Mouse (Mus musculus) liver, embryonic 15.5 days (tissue): Measurements from ENCODE around the gene Fam131a. TPM values are rescaled to one million over a fixed set of nuclear protein-coding genes. Genes with fewer than 3 reads are reported as not detected.

Source experiments
- ATAC-seq: fragments of 200-750 bp; cut with Nextera tagmentation; 2 replicates; pipeline ENCODE4 v1.8.0; 2017; ENCODE audit warnings: moderate number of reproducible peaks, mild to moderate bottlenecking, moderate library complexity; ENCODE audit not compliant: insufficient read depth
- H3K27ac ChIP-seq: fragments of 300-500 bp; sonication (generic); replicated peaks from 2 replicates; pipeline ENCODE4 v1.5.1; 2015; ENCODE audit warnings: mild to moderate bottlenecking, inconsistent platforms
- H3K27me3 ChIP-seq: fragments of 300-500 bp; sonication (generic); 2 replicates; pipeline ENCODE4 v1.6.1; 2015; ENCODE audit warnings: mild to moderate bottlenecking, inconsistent platforms
- H3K36me3 ChIP-seq: fragments of 300-500 bp; sonication (generic); replicated peaks from 2 replicates; pipeline ENCODE4 v1.6.1; 2015; ENCODE audit warnings: moderate library complexity, mild to moderate bottlenecking, inconsistent platforms
- H3K4me1 ChIP-seq: fragments of 300-500 bp; sonication (generic); replicated peaks from 2 replicates; pipeline ENCODE4 v1.6.1; 2015; ENCODE audit warnings: inconsistent platforms
- H3K4me2 ChIP-seq: fragments of 300-500 bp; sonication (generic); 2 replicates; pipeline ENCODE4 v1.6.1; 2015; ENCODE audit warnings: moderate library complexity, mild to moderate bottlenecking, inconsistent platforms
- H3K4me3 ChIP-seq: fragments of 300-500 bp; sonication (generic); replicated peaks from 2 replicates; pipeline ENCODE4 v1.5.1; 2015; ENCODE audit warnings: mild to moderate bottlenecking, inconsistent platforms
- H3K9ac ChIP-seq: fragments of 300-500 bp; sonication (generic); 2 replicates; pipeline ENCODE4 v1.6.1; 2015; ENCODE audit warnings: moderate library complexity, mild to moderate bottlenecking, inconsistent platforms
- H3K9me3 ChIP-seq: fragments of 300-500 bp; sonication (generic); replicated peaks from 2 replicates; pipeline ENCODE4 v1.6.1; 2016; ENCODE audit warnings: inconsistent platforms
- WGBS: fragments of 180-500 bp; shearing (Covaris S2); methylation state at CpG from one replicate; pipeline ENCODE4 v1.1.7; 2015; ENCODE audit warnings: mixed read lengths; ENCODE audit not compliant: insufficient replicate concordance; 5-methylcytosine and 5-hydroxymethylcytosine counted together
- polyA plus RNA-seq: library from polyadenylated mRNA; unstranded; fragments of >200 nt; fragmentation: Nextera tagmentation; extraction: Ambion mirVana; gene quantifications from 2 replicates; pipeline ENCODE4 v1.2.1, GENCODE M21; 2015

Gene Fam131a
- polyA plus RNA-seq, 1 experiment from 2014 or later, result 1.3 TPM

GRCm38 (mm10) chr16:20716841-20717180, 23.8 kb downstream of the Fam131a start:
- peak; percentile 17 for ATAC-seq
- peak overlapping the region; percentile 74 for H3K9ac ChIP-seq
- peaks cover 26% of the 10 kb centered on the region for H3K36me3 ChIP-seq
- peak overlapping the region; percentile 100 for H3K4me2 ChIP-seq
- 1% methylated on average over 8 of the region's 8 CpGs for WGBS
- no peaks in the 10 kb centered on the region for H3K9me3 ChIP-seq
- H3K4me1 ChIP-seq, result peaks cover 68% of the 10 kb centered on the region
- H3K27me3 ChIP-seq, result no peaks in the 10 kb centered on the region
- peak overlapping the region; percentile 91 for H3K27ac ChIP-seq
- H3K4me3 ChIP-seq, result peak overlapping the region; percentile 77

DNA sequence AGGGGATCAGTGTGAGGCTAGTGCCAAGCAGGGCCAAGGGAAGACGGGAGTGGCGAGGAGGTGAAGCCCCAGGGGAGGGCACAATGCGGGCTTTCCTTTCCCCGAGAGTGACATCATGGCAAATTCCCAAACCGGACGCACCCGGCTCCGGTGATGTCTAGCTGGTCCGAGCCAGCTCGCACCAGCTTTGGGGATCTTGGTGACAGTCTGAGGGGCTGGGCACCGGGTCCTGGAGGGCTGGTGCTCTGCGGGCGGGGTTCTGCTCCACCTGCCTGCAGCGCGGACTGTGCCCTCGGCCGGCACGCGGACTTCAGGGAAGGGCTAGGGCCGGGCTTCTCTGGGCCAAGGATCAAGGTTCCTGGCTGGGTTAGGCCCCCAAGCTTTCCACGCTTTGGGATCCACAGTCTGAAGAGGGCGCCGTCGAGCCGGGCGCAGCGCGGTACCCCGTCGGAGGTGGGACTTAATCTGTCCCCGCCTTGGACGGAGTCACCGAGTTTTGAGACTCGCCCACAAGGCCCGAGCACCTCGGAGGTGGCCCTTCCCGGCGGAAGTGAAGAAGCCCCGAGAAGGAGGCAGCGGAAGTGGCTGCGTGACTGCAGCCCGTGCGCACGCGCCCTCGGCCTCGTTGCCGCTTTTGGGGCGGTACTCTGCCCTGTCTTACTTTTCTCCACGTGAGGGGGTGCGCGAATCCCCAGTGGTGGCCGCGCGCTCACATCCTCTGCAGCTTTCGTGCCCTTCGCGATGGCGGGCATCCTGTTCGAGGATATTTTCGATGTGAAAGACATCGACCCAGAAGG, 24.3 kb downstream of the Fam131a start, which contains the start of the genes Polr2h and Clcn2:
Gene Polr2h, plus strand, starts transcription at position 485 of the 797 bp plus-strand sequence.
Gene Clcn2, minus strand, starts transcription at position 566 of the 797 bp plus-strand sequence.
- H3K27ac ChIP-seq, result peak within 1 kb of the TSS; percentile 91
- peaks cover 63% of the 10 kb centered on the region for H3K4me1 ChIP-seq
- H3K9me3 ChIP-seq, result no peaks in the 10 kb centered on the region
- under 1% methylated on average over 62 of the region's 62 CpGs for WGBS
- peak within 1 kb of the TSS; percentile 100 for H3K4me2 ChIP-seq
- H3K36me3 ChIP-seq, result peaks cover 26% of the 10 kb centered on the region
- H3K9ac ChIP-seq, result peak within 1 kb of the TSS; percentile 74
- no peaks in the 10 kb centered on the region for H3K27me3 ChIP-seq
- ATAC-seq, result peak; percentile 84
- H3K4me3 ChIP-seq, result peak within 1 kb of the TSS; percentile 77

GRCm38 (mm10) chr16:20717978-20718670, 25.1 kb downstream of the Fam131a start:
- Histone ChIP-seq H3K27me3 (no peaks in the 10 kb centered on the region), H3K9me3 (no peaks in the 10 kb centered on the region), H3K4me2 (peak overlapping the region; percentile 100), H3K4me3 (peak overlapping the region; percentile 77), H3K9ac (peak overlapping the region; percentile 74), H3K4me1 (peaks cover 57% of the 10 kb centered on the region), H3K27ac (peak overlapping the region; percentile 91), H3K36me3 (peaks cover 23% of the 10 kb centered on the region)
- WGBS, result under 1% methylated on average over 18 of the region's 18 CpGs
- peak; percentile 15 for ATAC-seq

GRCm38 (mm10) chr16:20721808-20722207, 28.8 kb downstream of the Fam131a start:
- peaks cover 28% of the 10 kb centered on the region for H3K4me1 ChIP-seq
- H3K4me3 ChIP-seq, result no peak overlapping the region
- no peak overlapping the region for H3K9ac ChIP-seq
- no peak for ATAC-seq
- no peaks in the 10 kb centered on the region for H3K9me3 ChIP-seq
- H3K27ac ChIP-seq, result no peak overlapping the region
- H3K27me3 ChIP-seq, result 0 out of 2 replicates have a peak, but pooled peaks cover 16% of the 10 kb centered on the region
- H3K36me3 ChIP-seq, result peaks cover 23% of the 10 kb centered on the region
- WGBS, result 74% methylated on average over 10 of the region's 10 CpGs
- H3K4me2 ChIP-seq, result no peak overlapping the region

DNA sequence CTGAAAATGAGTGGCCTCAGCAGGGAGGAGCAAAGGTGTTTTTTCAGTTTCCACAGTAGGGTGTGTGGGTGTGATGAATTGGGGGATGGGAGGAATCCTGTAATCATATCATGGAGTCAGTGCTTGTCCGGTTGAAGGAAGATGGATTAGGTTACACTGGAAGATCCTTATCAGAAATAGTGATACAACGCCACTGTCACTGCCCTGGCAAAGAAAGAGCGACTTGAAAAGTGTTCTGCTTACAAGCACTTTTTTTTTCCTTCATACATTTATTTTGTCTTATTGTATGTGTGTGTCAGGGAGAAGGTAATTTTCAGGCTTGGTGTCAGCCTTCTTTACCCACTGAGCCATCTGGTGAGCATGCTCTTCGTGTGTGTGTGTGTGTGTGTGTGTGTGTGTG, 29.7 kb downstream of the Fam131a start:
- Histone ChIP-seq H3K27me3 (0 out of 2 replicates have a peak, but pooled peaks cover 19% of the 10 kb centered on the region), H3K27ac (no peak overlapping the region), H3K9ac (no peak overlapping the region), H3K4me2 (no peak overlapping the region), H3K4me1 (peaks cover 22% of the 10 kb centered on the region), H3K36me3 (peaks cover 23% of the 10 kb centered on the region), H3K9me3 (no peaks in the 10 kb centered on the region), H3K4me3 (no peak overlapping the region)
- 65% methylated on average over 4 of the region's 4 CpGs for WGBS
- ATAC-seq, result no peak

GRCm38 (mm10) chr16:20723247-20723646, 30.2 kb downstream of the Fam131a start:
- Histone ChIP-seq H3K4me3 (no peak overlapping the region), H3K27me3 (0 out of 2 replicates have a peak, but pooled peaks cover 19% of the 10 kb centered on the region), H3K4me1 (peaks cover 17% of the 10 kb centered on the region), H3K9me3 (no peaks in the 10 kb centered on the region), H3K9ac (no peak overlapping the region), H3K36me3 (peaks cover 23% of the 10 kb centered on the region), H3K27ac (no peak overlapping the region), H3K4me2 (no peak overlapping the region)
- ATAC-seq, result no peak
- 56% methylated on average over 4 of the region's 4 CpGs for WGBS

- 30% methylated on average over 5 of the region's 5 CpGs for WGBS
- H3K9me3 ChIP-seq, result no peaks in the 10 kb centered on the region
- peaks cover 23% of the 10 kb centered on the region for H3K36me3 ChIP-seq
Measured at GRCm38 (mm10) chr16:20724338-20724748, 31.3 kb downstream of the Fam131a start.

GRCm38 (mm10) chr16:20725321-20725720, 32.3 kb downstream of the Fam131a start:
- ATAC-seq, result no peak
- Histone ChIP-seq H3K27me3 (peaks cover 38% of the 10 kb centered on the region), H3K4me1 (peaks cover 10% of the 10 kb centered on the region), H3K4me3 (no peak overlapping the region), H3K4me2 (no peak overlapping the region), H3K9ac (no peak overlapping the region), H3K36me3 (peaks cover 17% of the 10 kb centered on the region), H3K9me3 (no peaks in the 10 kb centered on the region), H3K27ac (no peak overlapping the region)
- WGBS, result 77% methylated on average over 7 of the region's 7 CpGs

More at GRCm38 (mm10) chr16:20724338-20724748, 31.3 kb downstream of the Fam131a start:
- peak; percentile 59 for ATAC-seq
- H3K4me1 ChIP-seq, result peaks cover 10% of the 10 kb centered on the region
- peaks cover 29% of the 10 kb centered on the region for H3K27me3 ChIP-seq
- H3K4me2 ChIP-seq, result no peak overlapping the region
- H3K4me3 ChIP-seq, result no peak overlapping the region
- H3K9ac ChIP-seq, result no peak overlapping the region
- no peak overlapping the region for H3K27ac ChIP-seq

- ATAC-seq, result no peak
- Histone ChIP-seq H3K9me3 (no peaks in the 10 kb centered on the region), H3K36me3 (peaks cover 12% of the 10 kb centered on the region; the same call in 1 of the 2 replicates), H3K9ac (no peak overlapping the region), H3K4me2 (no peak overlapping the region), H3K4me3 (no peak overlapping the region), H3K27ac (no peak overlapping the region), H3K4me1 (peaks cover 10% of the 10 kb centered on the region), H3K27me3 (peaks cover 42% of the 10 kb centered on the region)
- WGBS, result 54% methylated on average over 4 of the region's 4 CpGs
Measured at GRCm38 (mm10) chr16:20725750-20726149, 32.7 kb downstream of the Fam131a start.

DNA sequence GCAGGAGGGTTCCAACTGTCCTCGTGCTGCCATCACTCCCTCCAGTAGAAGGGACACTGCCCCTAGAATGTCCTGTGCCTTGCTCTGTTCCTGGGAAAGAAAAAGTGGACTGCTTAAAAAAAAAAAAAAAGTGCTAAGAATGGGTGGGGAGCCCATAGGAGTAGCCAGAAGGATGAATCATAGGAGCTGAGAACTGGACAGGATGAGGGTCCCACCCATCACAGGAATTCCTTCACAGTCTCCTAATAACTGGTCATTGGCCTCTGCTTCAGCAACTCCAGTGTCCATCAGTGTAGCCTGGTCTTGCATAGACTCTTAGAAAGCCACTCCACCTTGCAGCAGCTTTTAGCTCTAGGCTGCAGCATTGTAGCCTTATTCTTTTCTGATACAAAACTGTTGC, 33.3 kb downstream of the Fam131a start:
- Histone ChIP-seq H3K9ac (no peak overlapping the region), H3K9me3 (no peaks in the 10 kb centered on the region), H3K4me3 (no peak overlapping the region), H3K4me2 (no peak overlapping the region), H3K4me1 (peaks cover 10% of the 10 kb centered on the region), H3K27me3 (peaks cover 49% of the 10 kb centered on the region), H3K27ac (no peak overlapping the region), H3K36me3 (peaks cover 9% of the 10 kb centered on the region; the same call in 1 of the 2 replicates)
- 23% methylated on average over 1 of the region's 1 CpGs for WGBS
- ATAC-seq, result no peak

DNA sequence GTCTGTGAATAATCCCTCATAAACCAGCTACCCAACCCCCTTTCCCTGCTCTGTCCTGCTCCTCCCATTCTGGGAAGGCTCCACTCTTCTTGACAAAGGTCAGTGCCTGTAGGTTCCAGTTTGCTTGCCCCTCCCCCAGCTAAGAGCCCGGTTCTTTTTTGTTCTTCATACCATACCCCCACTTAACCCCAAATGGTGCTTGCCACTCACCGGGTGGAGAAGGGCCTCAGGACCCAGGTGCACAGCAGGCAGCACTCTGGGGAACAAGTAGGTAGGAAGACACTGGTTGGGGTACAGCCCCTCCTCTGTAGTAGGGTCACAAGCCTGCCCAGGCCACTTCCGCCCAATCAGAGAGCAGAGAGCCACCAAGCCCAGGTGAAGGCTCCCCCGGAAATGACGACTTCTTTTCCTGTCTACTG, 37.3 kb downstream of the Fam131a start:
- Histone ChIP-seq H3K4me1 (peaks cover 16% of the 10 kb centered on the region), H3K9ac (no peak overlapping the region), H3K4me3 (peak overlapping the region; percentile 38), H3K4me2 (peak overlapping the region; percentile 19; the same call in 1 of the 2 replicates), H3K27ac (peak overlapping the region; percentile 56), H3K36me3 (no peaks in the 10 kb centered on the region), H3K9me3 (no peaks in the 10 kb centered on the region), H3K27me3 (peaks cover 85% of the 10 kb centered on the region)
- WGBS, result 25% methylated on average over 5 of the region's 5 CpGs
- ATAC-seq, result peak; percentile 85
